Mouse (Mus musculus) CH12.LX (cell line): ENCODE results near the gene Lama5.

Experiments
- BHLHE40 ChIP-seq: IDR thresholded peaks from 2 replicates; pipeline ENCODE4 v1.6.1; 2011; ENCODE audit warnings: mild to moderate bottlenecking, low read depth, low read length, improper control_type of control experiment
- EP300 ChIP-seq: IDR thresholded peaks from 2 replicates; pipeline ENCODE4 v1.6.1; 2011; ENCODE audit warnings: low read length, improper control_type of control experiment
- UBTF ChIP-seq: IDR thresholded peaks from 2 replicates; pipeline ENCODE4 v1.6.1; 2012; ENCODE audit warnings: low read depth, mild to moderate bottlenecking, inconsistent platforms, low read length, improper control_type of control experiment, moderate library complexity

DNA sequence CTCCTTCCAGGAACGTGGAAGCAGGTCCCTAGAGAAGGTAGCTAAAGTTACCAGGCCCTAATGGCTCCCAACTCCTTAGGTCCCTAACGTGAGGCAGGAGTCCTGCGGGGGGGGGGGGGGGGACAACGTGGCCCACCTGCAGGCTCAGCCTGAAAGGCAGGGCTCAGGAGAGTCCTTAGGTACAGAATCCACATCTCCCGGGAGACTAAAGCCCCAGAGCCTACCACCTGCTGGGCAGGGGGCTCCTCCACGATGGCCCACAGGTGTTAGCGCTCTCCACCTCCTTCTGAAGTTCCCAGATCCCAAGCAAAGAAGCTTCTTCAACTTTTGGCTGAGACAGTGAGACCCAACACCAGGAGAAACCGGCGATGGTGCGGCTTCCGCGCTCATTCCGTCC lies 1.0 kb downstream of the Lama5 start:
- no peak for TF ChIP-seq BHLHE40
- no peak for TF ChIP-seq EP300
- no peak for TF ChIP-seq UBTF
